Mouse (Mus musculus): ENCODE measurements at regions not wholly inside any gene's neighbourhood (a gene's known extent, or its start where the extent isn't known, plus 50 kb on each side); places are given as distances from the start of the nearest gene placed in this dataset.

DNA sequence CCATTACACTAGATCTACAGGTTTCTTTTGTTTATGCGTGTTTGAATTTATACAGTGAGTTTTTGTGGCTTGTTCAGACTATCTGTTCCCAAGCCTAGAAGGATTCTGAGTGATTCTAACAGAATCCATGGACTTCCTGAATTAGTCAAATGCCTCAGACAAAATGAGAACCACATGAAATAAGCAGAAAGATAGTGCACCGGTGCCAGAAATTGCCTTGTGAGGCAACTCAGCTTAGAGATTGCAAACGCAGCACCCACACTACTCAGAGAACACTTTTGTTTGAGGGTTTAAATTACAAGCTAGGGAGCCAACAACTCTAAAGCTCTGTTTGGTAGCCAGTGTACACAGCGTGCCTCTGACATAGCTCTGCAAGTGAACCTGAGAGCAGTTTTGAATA lies 543.9 kb downstream of the Plcl1 start:
- no peak for TF ChIP-seq POLR2A (IDR thresholded peaks at IDR 0.05; ENCODE audit: borderline replicate concordance, insufficient read depth, low read length)
- TF ChIP-seq CTCF (IDR thresholded peaks at IDR 0.05; ENCODE audit: borderline replicate concordance, insufficient read depth, low read depth, low read length) = no peak
